Mouse (Mus musculus) heart, postnatal 0 days (tissue): ENCODE data around the gene Islr2. TPM values are rescaled to one million over a fixed set of nuclear protein-coding genes. Genes with fewer than 3 reads are reported as not detected.

ENCODE experiments used
- ATAC-seq: fragments of 200-750 bp; cut with Nextera tagmentation; 2 replicates; pipeline ENCODE4 v1.8.0; 2017; ENCODE audit warnings: low read depth, moderate number of reproducible peaks, moderate library complexity; ENCODE audit not compliant: insufficient read depth
- DNase-seq: peaks from one replicate; pipeline ENCODE4 v3.0.0-alpha.2; 2016; ENCODE audit warnings: low spot score
- H3K27ac ChIP-seq: fragments of 300-500 bp; sonication (generic); 2 replicates; pipeline ENCODE4 v1.5.1; 2014; ENCODE audit warnings: low read depth, mild to moderate bottlenecking
- H3K27me3 ChIP-seq: fragments of 300-500 bp; sonication (generic); 2 replicates; pipeline ENCODE4 v1.6.1; 2014; ENCODE audit warnings: low read length, mixed read lengths; ENCODE audit not compliant: control insufficient read depth, insufficient read depth
- H3K36me3 ChIP-seq: fragments of 300-500 bp; sonication (generic); replicated peaks from 2 replicates; pipeline ENCODE4 v1.6.1; 2014; ENCODE audit warnings: low read length, mixed read lengths; ENCODE audit not compliant: control insufficient read depth, insufficient read depth
- H3K4me1 ChIP-seq: fragments of 300-500 bp; sonication (generic); 2 replicates; pipeline ENCODE4 v1.6.1; 2014; ENCODE audit warnings: antibody characterized with exemption; ENCODE audit not compliant: control insufficient read depth, insufficient read depth
- H3K4me2 ChIP-seq: fragments of 300-500 bp; sonication (generic); 2 replicates; pipeline ENCODE4 v1.6.1; 2014; ENCODE audit warnings: low read depth, mild to moderate bottlenecking, low read length, moderate library complexity
- H3K4me3 ChIP-seq: fragments of 300-500 bp; sonication (generic); 2 replicates; pipeline ENCODE4 v1.5.1; 2014; ENCODE audit warnings: low read depth, low read length
- H3K9ac ChIP-seq: fragments of 300-500 bp; sonication (generic); replicated peaks from 2 replicates; pipeline ENCODE4 v1.6.1; 2014; ENCODE audit warnings: low read depth, low read length, mixed read lengths
- H3K9me3 ChIP-seq: fragments of 300-500 bp; sonication (generic); replicated peaks from 2 replicates; pipeline ENCODE4 v1.6.1; 2016; ENCODE audit warnings: low read length; ENCODE audit not compliant: control insufficient read depth
- CTCF ChIP-seq: IDR thresholded peaks from 2 replicates; pipeline ENCODE4 v1.5.1; 2016; ENCODE audit warnings: antibody characterized with exemption, control low read depth, low read depth
- EP300 ChIP-seq: IDR thresholded peaks from 2 replicates; pipeline ENCODE4 v1.6.1; 2016; ENCODE audit warnings: antibody characterized with exemption, low read depth
- WGBS: fragments of 180-500 bp; shearing (Covaris S2); extraction: QIAGEN DNeasy Blood & Tissue Kit; methylation state at CpG from one replicate; pipeline ENCODE4 v1.1.7; 2014; 5-methylcytosine and 5-hydroxymethylcytosine counted together
- polyA plus RNA-seq: library from polyadenylated mRNA; unstranded; fragments of >200 nt; fragmentation: Nextera tagmentation; extraction: Ambion mirVana; gene quantifications from 2 replicates; pipeline ENCODE4 v1.2.1, GENCODE M21; 2015
- total RNA-seq: library from RNA; depleted of rRNA; stranded (reverse); fragments of >200 nt; gene quantifications from 2 replicates; pipeline ENCODE4 v1.2.3, GENCODE M21; 2014; ENCODE audit warnings: low replicate concordance

Gene Islr2
- total and polyA plus RNA-seq, 2 experiments from 2014 or later = 0.08 to 0.69 TPM

- ATAC-seq (peak; percentile 62), DNase-seq (peak; percentile 83)
- Histone ChIP-seq H3K27me3 (no peaks in the 10 kb centered on the region), H3K27ac (peak within 1 kb of the TSS; percentile 91), H3K4me1 (peaks cover 38% of the 10 kb centered on the region), H3K4me2 (peak within 1 kb of the TSS; percentile 89), H3K9ac (peak within 1 kb of the TSS; percentile 71), H3K4me3 (peak within 1 kb of the TSS; percentile 72), H3K9me3 (no peaks in the 10 kb centered on the region), H3K36me3 (0 out of 2 replicates have a peak, but pooled peaks cover 5% of the 10 kb centered on the region)
- 0% methylated on average over 16 of the region's 16 CpGs for WGBS
- TF ChIP-seq EP300 = no peak
- TF ChIP-seq CTCF = peak; percentile 19
Observed at GRCm38 (mm10) chr9:58249592-58250192, 45.6 kb upstream of the Islr2 start, which contains the start of gene Pml. Gene Pml, minus strand, starts transcription at chr9:58249786.

DNA sequence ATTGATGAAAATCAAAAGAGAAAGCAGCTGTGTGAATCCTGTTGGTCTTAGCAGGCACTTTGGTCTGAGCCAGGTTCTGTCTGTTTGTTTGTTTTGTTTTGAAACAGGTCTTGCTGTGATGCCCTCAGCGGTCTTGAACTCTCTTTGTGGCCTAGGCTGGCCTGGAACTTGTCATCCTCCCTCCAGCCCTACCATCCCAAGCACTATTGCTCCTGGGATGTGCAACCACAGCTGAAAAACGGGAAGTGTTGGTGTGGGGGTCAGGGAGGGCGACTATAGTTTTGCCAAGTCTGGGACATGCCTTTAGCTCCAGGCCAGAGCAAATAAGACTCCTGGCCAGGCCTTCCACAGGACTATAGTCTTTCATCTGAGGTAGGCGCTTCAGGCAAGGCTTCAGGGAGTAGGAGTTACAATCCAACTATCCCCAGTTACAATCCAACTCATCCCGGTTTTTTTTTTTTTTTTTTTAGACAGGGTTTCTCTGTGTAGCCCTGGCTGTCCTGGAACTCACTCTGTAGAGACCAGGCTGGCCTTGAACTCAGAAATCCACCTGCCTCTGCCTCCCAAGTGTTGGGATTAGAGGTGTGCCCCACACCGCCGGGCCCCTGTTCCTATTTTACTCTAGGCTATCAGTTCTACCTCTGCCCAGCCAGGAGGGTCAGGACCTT is 44.8 kb upstream of the Islr2 start:
- WGBS = 21% methylated on average over 7 of the region's 7 CpGs
- Histone ChIP-seq H3K27ac (peak overlapping the region; percentile 91), H3K4me2 (peak overlapping the region; percentile 89), H3K4me1 (peaks cover 38% of the 10 kb centered on the region), H3K27me3 (no peaks in the 10 kb centered on the region), H3K9me3 (no peaks in the 10 kb centered on the region), H3K36me3 (0 out of 2 replicates have a peak, but pooled peaks cover 5% of the 10 kb centered on the region), H3K9ac (peak overlapping the region; percentile 71), H3K4me3 (peak overlapping the region; percentile 72)
- TF ChIP-seq EP300 = no peak
- no peak for DNase-seq
- no peak for ATAC-seq

DNA sequence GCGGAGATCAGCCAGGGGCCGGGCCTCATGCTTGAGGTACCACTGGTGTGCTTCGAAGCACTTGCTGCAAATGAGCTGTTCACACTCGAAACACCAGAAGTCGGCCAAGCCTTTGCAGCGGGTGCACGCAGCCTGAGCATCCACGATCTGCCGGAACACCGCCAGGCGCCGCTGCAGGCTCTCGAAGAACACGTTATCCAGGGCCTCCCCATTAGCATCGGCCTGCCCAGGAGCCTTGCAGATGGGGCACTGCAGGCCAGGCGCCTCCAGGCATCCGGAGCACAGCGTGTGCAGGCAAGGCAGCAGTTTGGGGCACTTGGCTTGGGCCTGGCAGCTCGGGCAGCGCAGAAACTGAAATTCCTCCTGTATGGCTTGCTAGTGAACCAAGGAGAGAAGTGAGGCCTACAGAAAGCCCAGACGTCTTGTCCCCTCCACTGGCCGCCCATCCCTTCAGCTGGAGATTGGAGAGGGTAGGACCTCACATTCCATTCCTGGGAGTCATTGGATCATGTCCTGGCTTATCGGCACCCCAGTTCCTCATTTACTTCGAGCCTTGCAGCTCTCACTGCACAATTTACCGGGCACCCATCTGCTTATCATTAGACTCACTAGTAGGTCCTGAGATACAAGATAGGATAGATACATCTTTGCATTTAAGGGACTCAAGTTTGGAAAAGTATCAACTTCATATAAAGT is 43.1 kb upstream of the Islr2 start:
- DNase-seq = peak; percentile 85
- Histone ChIP-seq H3K9me3 (no peaks in the 10 kb centered on the region), H3K9ac (peak overlapping the region; percentile 24; the same call in 1 of the 2 replicates), H3K36me3 (peaks cover 8% of the 10 kb centered on the region; the same call in 1 of the 2 replicates), H3K4me2 (peak overlapping the region; percentile 89), H3K27me3 (no peaks in the 10 kb centered on the region), H3K27ac (peak overlapping the region; percentile 76), H3K4me3 (peak overlapping the region; percentile 36), H3K4me1 (peaks cover 42% of the 10 kb centered on the region)
- WGBS = 5% methylated on average over 25 of the region's 25 CpGs
- peak; percentile 80 for TF ChIP-seq CTCF
- no peak for TF ChIP-seq EP300
- ATAC-seq = peak; percentile 77

DNA sequence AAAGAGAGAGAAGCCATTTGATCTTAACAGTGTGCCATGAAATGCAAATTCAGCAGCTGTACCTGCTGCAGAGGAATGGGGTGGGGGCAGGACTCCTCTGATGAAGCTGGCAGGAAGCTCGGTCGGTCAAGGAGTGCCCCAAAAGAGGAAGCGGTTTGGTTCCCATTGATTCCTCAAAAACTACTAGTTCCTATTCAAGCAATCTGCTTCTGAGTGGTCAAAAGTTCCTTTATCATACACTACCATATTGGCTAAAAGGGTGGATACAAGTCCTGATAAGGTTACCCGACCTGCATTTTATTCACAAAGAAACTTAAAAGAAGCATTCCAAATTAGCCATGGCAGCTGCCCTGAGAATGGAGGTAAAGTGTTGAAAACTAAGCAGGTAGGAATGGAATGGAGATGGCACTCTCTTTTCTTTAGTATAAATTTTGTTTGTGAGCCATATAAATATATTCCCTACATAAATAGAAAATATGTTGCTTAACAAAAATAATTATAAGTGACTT is 42.0 kb upstream of the Islr2 start:
- Histone ChIP-seq H3K4me2 (no peak overlapping the region), H3K9me3 (no peaks in the 10 kb centered on the region), H3K4me1 (peaks cover 44% of the 10 kb centered on the region), H3K9ac (no peak overlapping the region), H3K4me3 (no peak overlapping the region), H3K36me3 (peaks cover 8% of the 10 kb centered on the region; the same call in 1 of the 2 replicates), H3K27ac (no peak overlapping the region), H3K27me3 (no peaks in the 10 kb centered on the region)
- TF ChIP-seq EP300 (no peak), CTCF (no peak)
- ATAC-seq (no peak), DNase-seq (no peak)
- 58% methylated on average over 4 of the region's 4 CpGs for WGBS

GRCm38 (mm10) chr9:58243696-58244095 is 39.6 kb upstream of the Islr2 start:
- H3K4me3 ChIP-seq = no peak overlapping the region
- no peaks in the 10 kb centered on the region for H3K9me3 ChIP-seq
- H3K27ac ChIP-seq = no peak overlapping the region
- no peak for DNase-seq
- no peak overlapping the region for H3K4me2 ChIP-seq
- TF ChIP-seq CTCF (no peak), EP300 (no peak)
- no peak overlapping the region for H3K9ac ChIP-seq
- peaks cover 8% of the 10 kb centered on the region; the same call in 1 of the 2 replicates for H3K36me3 ChIP-seq
- 70% methylated on average over 6 of the region's 6 CpGs for WGBS
- no peaks in the 10 kb centered on the region for H3K27me3 ChIP-seq
- ATAC-seq = no peak
- H3K4me1 ChIP-seq = peaks cover 27% of the 10 kb centered on the region
